Mouse (Mus musculus): Measurements from ENCODE around the gene Fgf2.

The Fgf2 gene

DNA sequence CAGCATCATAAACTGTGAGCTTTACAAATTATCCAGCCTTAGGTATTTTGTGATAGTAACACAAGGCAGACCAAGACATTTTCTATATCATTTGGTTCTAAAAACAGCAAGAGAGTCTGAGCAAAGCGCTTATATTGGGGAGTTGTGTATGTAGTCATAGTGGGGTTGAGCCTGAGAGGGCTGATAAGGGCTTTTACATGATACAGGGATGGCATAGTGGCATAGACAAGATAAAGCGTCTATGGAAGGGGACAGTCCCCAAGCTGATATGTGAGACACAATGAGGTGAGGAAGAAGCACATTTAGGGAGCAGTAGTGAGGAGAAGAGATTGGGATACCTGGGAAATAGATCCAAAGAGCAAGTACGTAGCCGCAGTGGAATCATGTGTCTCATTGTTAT lies 14.1 kb upstream of the Fgf2 start:
- H3K36me3 ChIP-seq (ENCODE audit: control insufficient read depth, insufficient read depth, low read length, poor library complexity, severe bottlenecking) = no peaks in the 10 kb centered on the region
- DNase-seq (ENCODE audit: low read depth, low spot score) = no peak
- no peaks in the 10 kb centered on the region for H3K27me3 ChIP-seq (ENCODE audit: control insufficient read depth, insufficient read depth, low read length, poor library complexity, severe bottlenecking)

DNA sequence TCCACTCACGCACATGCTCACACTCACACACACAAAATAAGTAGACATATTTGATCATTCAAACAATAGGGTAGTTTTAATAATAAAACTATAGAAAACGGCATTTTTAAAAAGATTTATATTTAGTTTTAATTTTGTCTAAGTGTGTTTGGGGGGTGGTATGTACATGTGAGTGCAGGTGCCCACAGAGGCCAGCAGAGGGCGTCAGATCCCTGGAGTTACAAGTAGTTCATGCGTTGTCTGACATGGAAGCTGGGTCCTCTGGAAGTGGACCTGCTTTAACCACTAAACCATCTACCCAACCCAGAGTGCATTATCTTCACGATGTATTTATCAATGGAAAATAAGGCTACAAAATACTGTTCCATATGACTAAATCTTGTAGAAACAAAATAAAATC lies 7.0 kb upstream of the Fgf2 start:
- H3K27me3 ChIP-seq (ENCODE audit: control insufficient read depth, insufficient read depth, low read length, poor library complexity, severe bottlenecking) = no peaks in the 10 kb centered on the region
- DNase-seq (ENCODE audit: low read depth, low spot score) = peak; percentile 22
- H3K36me3 ChIP-seq (ENCODE audit: control insufficient read depth, insufficient read depth, low read length, poor library complexity, severe bottlenecking) = no peaks in the 10 kb centered on the region

DNA sequence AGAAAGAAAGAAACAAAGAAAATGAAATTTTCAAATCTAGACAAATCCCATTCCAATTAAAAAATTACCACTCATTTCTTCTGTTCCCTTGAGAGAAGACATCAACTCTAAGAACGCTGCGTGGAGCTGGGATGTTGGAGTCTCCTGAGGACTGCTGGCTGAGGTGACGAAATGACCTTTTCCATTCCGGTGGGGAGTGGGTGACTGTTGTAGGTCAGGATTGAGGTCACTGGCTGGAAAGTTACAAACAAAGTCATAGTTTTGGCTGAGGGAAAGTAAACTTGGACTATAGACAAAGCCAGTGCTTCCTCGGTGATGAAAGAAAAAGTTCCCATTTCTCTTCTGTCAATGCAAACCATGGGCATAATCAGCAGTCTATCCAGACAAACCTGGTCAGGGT lies 5.3 kb upstream of the Fgf2 start:
- Histone ChIP-seq H3K27me3 (ENCODE audit: control insufficient read depth, insufficient read depth, low read length, poor library complexity, severe bottlenecking) (no peaks in the 10 kb centered on the region), H3K36me3 (ENCODE audit: control insufficient read depth, insufficient read depth, low read length, poor library complexity, severe bottlenecking) (no peaks in the 10 kb centered on the region)
- no peak for DNase-seq (ENCODE audit: low read depth, low spot score)

DNA sequence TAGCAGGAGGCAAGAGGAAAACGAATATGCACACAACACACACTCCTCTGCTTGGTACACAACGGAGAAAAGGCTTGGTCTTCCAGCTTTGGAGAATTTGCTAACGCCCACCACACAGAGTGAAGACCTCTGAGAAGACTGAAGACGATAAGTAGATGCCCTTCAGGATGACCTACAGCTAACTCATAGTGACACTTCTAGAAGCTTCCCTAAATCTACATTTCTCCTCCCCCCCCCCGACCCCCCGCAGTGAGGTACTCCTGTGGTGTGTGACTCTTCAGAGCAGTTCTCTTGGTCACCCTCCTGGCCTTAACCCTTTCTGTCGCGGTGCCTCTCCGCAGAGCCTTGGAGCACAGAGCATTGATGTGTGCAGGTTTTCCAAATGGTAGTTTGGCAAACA lies 475 bp upstream of the Fgf2 start:
- Histone ChIP-seq H3K27me3 (ENCODE audit: control insufficient read depth, insufficient read depth, low read length, poor library complexity, severe bottlenecking) (no peaks in the 10 kb centered on the region; the same call in 1 of the 2 replicates), H3K36me3 (ENCODE audit: control insufficient read depth, insufficient read depth, low read length, poor library complexity, severe bottlenecking) (no peaks in the 10 kb centered on the region)
- DNase-seq (ENCODE audit: low read depth, low spot score) = no peak

DNA sequence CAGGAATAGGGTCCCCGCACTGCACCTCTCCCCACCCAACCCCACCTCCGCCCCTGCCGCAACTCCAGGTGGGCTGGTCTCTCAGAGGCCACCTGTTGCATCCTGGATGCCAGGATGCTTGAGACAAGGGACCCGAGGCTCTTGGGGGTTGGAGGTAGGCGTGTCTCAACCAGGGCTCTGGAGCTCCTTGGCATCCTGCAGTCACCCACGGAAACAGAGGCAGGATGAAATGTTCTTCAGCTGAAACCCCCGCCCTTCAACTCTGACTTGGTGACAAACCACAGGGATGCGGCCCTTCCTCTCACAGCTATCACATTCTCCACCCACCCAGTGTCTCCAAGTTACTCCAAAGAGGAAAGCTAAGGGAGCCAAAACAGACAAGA lies 1.0 kb downstream of the Fgf2 start:
- no peaks in the 10 kb centered on the region; the same call in 1 of the 2 replicates for H3K27me3 ChIP-seq (ENCODE audit: control insufficient read depth, insufficient read depth, low read length, poor library complexity, severe bottlenecking)
- no peak for DNase-seq (ENCODE audit: low read depth, low spot score)
- H3K36me3 ChIP-seq (ENCODE audit: control insufficient read depth, insufficient read depth, low read length, poor library complexity, severe bottlenecking) = no peaks in the 10 kb centered on the region

DNA sequence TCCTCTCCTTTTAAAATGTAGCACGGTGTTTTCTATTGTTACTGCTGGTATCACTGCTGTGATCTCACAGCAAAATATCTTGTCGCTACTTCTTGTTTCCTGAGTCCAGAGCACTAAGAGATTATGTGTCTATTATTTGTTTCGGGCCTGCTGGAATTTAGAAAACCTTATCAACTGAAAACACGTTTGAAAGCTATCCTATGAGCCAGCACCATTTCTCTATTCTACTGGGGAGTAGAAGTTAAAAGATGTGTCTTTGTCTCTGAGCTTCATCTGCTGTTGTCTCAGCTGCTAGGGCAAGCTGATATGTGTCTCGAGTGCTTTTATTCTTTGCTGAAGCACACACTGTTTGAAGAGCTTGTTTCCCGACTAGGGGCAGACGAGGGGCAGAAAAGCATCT lies 2.2 kb downstream of the Fgf2 start:
- DNase-seq (ENCODE audit: low read depth, low spot score) = no peak
- H3K36me3 ChIP-seq (ENCODE audit: control insufficient read depth, insufficient read depth, low read length, poor library complexity, severe bottlenecking) = no peaks in the 10 kb centered on the region
- no peaks in the 10 kb centered on the region; the same call in 1 of the 2 replicates for H3K27me3 ChIP-seq (ENCODE audit: control insufficient read depth, insufficient read depth, low read length, poor library complexity, severe bottlenecking)

DNA sequence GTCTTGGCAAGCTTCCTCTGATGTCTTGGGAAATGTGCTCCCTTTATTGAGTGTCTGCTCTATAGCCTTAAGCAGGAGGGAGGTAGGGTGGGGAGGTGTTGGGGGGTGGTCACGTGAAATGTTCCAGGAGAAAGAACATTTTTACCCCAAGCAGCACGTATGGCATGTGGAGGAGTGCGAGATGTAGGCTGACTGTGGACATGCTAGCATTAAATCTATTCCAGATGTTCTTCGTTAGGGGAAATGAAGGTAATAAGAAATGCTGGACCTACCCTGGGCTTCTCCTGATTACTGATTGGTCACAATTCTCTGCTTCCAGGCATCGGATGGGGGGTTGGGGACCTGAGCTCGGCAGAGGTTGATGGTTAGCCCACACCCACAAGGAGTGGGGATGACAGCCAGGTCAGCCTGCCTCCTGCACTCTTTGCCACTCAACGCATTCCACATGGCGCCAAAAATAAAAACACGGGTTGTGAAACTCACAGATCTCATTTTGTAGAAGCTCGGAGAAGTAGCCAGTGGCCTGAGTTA lies 5.9 kb downstream of the Fgf2 start:
- H3K36me3 ChIP-seq (ENCODE audit: control insufficient read depth, insufficient read depth, low read length, poor library complexity, severe bottlenecking) = no peaks in the 10 kb centered on the region
- DNase-seq (ENCODE audit: low read depth, low spot score) = no peak
- no peaks in the 10 kb centered on the region for H3K27me3 ChIP-seq (ENCODE audit: control insufficient read depth, insufficient read depth, low read length, poor library complexity, severe bottlenecking)

DNA sequence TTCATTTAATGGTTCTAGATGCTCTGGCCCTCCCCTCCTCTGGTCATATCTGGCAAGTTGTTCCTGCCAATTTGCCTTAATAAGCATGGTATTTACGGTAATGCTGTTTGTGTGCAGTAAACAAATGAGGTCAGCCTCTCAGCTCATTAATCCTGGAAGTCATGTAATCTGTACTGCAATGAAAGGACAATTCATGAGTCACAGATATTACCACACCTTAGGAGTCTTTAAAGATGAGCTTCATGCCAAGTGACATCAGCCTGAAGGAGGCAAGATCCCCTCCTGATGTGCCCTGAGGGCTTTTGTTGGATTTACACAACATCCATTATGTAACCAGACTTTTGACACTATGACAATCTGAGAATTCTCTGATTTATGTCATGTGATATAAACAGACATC lies 6.6 kb downstream of the Fgf2 start:
- H3K27me3 ChIP-seq (ENCODE audit: control insufficient read depth, insufficient read depth, low read length, poor library complexity, severe bottlenecking) = no peaks in the 10 kb centered on the region
- DNase-seq (ENCODE audit: low read depth, low spot score) = no peak
- H3K36me3 ChIP-seq (ENCODE audit: control insufficient read depth, insufficient read depth, low read length, poor library complexity, severe bottlenecking) = no peaks in the 10 kb centered on the region

DNA sequence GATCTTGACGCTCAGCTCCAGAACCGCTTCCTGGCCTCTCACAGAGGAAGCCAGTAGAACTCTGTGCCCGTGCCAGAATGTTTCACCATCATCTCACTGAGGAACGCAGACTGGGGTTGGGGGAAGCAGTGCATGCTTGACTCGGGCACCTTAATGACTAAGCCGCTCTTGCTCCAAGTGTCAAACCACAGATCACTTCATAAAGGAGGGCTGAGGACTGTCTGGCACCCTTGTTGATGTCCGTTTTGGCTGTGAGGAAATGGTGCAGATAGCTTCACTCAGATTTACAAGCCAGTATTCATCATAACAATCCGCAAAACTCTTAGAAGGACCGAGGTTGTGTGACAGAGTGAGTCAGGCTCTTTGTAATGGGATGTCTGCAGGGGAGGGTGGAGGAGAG lies 12.6 kb downstream of the Fgf2 start:
- DNase-seq (ENCODE audit: low read depth, low spot score) = no peak
- Histone ChIP-seq H3K27me3 (ENCODE audit: control insufficient read depth, insufficient read depth, low read length, poor library complexity, severe bottlenecking) (no peaks in the 10 kb centered on the region), H3K36me3 (ENCODE audit: control insufficient read depth, insufficient read depth, low read length, poor library complexity, severe bottlenecking) (no peaks in the 10 kb centered on the region)

DNA sequence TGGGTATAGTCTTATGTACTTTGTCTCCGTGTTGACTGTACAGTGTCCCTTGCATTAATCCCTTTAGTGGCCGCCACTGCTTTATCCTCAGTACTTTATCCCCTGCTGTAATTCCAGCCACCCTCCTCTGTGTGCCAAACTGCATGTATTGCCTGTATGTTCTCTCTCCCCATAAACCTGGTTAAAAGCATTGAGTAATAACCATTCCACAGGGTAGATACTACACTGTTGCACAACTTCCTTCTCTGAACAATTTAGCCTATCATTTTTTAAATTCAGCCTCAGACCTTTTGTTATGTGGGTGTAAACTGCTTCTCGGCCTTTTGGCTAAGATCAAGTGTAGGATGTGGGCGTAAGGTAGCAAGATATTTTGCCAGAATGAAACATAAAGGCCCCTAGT lies 17.0 kb downstream of the Fgf2 start:
- Histone ChIP-seq H3K36me3 (ENCODE audit: control insufficient read depth, insufficient read depth, low read length, poor library complexity, severe bottlenecking) (no peaks in the 10 kb centered on the region), H3K27me3 (ENCODE audit: control insufficient read depth, insufficient read depth, low read length, poor library complexity, severe bottlenecking) (no peaks in the 10 kb centered on the region)
- DNase-seq (ENCODE audit: low read depth, low spot score) = no peak

DNA sequence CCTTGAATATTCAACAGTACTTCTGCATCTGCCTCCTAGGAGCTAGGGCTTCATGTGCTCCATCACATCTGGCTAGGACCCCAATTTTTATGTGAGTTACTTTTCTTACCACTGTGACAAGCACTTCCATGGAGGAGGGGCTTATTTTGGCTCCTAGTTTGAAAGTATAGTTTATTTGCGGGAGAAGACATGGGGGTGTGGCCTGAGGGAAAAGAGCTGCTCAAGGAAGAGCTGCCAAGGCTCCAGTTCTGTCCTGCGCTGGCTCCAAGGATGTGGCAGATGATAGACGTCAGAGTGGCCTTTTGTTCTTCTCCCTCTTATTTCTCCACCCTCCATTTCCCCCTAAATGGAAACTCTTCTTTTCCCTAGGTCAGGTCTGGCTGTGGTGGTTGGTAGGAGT lies 17.8 kb downstream of the Fgf2 start:
- H3K27me3 ChIP-seq (ENCODE audit: control insufficient read depth, insufficient read depth, low read length, poor library complexity, severe bottlenecking) = no peaks in the 10 kb centered on the region
- no peak for DNase-seq (ENCODE audit: low read depth, low spot score)
- H3K36me3 ChIP-seq (ENCODE audit: control insufficient read depth, insufficient read depth, low read length, poor library complexity, severe bottlenecking) = no peaks in the 10 kb centered on the region

DNA sequence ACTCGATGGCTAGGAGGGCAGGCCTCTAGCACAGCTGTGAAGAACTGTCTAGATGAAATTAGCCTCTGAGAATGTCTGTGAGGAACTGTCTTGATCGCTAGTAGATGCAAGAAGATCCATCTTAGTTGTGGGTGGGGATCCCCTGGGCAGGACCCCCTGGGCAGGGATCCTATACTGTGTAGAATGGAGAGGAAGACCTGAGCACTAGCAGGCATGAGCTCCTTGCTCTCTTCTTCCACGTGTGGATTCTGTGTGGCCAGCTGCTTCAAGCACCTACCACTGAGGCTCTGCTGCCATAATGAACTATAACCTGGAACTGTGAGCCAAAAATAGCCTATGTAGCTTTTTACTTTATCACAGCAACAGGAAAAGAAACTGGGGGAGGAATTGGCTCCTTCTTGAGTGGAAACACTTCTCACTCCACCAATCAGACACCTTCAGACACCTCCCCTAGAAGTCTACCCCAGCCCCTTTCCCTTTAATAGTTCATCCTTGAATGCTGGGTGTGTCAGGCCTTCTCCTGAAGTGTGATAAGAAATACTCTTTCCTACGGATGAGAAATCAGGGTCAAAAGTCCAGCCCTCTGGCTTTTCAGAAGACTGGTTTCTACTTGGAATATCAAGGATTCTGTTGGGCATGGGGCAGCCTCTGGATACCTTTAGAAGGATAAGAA lies 18.4 kb downstream of the Fgf2 start:
- Histone ChIP-seq H3K27me3 (ENCODE audit: control insufficient read depth, insufficient read depth, low read length, poor library complexity, severe bottlenecking) (no peaks in the 10 kb centered on the region), H3K36me3 (ENCODE audit: control insufficient read depth, insufficient read depth, low read length, poor library complexity, severe bottlenecking) (no peaks in the 10 kb centered on the region)
- no peak for DNase-seq (ENCODE audit: low read depth, low spot score)

DNA sequence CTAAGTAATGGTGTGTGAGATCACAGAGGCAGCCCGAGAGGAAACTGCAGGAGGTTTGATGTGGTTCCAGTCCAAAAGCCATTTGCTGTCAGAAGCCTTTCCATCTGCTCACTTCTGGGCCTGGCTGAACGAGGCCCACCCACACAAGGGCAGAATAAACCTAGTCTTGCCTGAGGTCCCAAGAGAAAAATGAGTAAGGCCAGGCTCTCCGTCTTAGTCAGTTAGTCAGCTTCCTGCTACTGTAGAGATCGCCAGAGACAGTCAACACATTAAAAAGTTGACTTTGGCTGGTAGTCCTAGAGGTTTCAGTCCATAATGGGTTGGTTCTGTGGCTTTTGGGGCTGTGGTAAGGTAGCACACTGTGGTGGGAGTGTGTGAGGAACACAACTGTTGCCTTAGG lies 22.3 kb downstream of the Fgf2 start:
- Histone ChIP-seq H3K27me3 (ENCODE audit: control insufficient read depth, insufficient read depth, low read length, poor library complexity, severe bottlenecking) (no peaks in the 10 kb centered on the region), H3K36me3 (ENCODE audit: control insufficient read depth, insufficient read depth, low read length, poor library complexity, severe bottlenecking) (no peaks in the 10 kb centered on the region)
- DNase-seq (ENCODE audit: low read depth, low spot score) = no peak

DNA sequence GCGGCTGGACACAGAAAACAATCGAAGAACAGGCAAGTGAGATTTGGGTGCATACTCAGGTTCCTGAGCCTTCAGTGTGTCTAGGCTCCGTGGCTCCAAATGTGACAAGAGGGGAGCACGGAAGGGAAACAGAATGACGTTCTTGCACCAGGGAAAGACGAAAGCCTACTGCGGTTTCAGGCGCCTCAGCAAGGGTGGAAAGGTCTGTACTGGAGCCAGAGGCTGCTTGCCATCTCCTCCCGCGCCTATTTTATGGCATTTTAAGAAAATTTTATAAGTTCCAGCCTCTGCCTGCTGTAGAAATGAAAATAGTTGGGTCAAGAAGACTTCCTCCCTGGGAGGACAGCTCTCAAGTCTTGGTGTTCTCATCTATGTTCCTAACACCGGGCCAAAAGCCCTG lies 25.6 kb downstream of the Fgf2 start:
- no peaks in the 10 kb centered on the region for H3K27me3 ChIP-seq (ENCODE audit: control insufficient read depth, insufficient read depth, low read length, poor library complexity, severe bottlenecking)
- DNase-seq (ENCODE audit: low read depth, low spot score) = no peak
- no peaks in the 10 kb centered on the region for H3K36me3 ChIP-seq (ENCODE audit: control insufficient read depth, insufficient read depth, low read length, poor library complexity, severe bottlenecking)

DNA sequence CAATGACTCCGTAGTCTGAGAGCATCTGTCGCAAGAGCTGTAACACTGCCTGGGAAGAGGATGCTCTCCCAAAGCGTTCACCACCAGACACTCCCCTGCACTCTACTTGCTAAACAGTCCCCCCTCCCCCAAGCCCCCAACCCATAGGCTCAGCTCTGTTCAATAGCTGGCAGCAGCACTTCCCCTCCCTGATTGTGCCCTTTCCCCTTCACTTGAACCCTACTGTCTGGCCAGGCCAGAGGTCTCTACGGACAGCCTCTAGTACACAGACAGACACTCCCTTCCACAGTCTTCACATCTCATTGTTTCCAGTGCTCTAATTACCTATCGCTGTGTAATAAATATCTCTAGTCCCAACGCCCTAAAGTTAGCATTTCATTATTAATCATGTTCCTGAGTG lies 29.8 kb downstream of the Fgf2 start:
- Histone ChIP-seq H3K36me3 (ENCODE audit: control insufficient read depth, insufficient read depth, low read length, poor library complexity, severe bottlenecking) (no peaks in the 10 kb centered on the region), H3K27me3 (ENCODE audit: control insufficient read depth, insufficient read depth, low read length, poor library complexity, severe bottlenecking) (no peaks in the 10 kb centered on the region)
- no peak for DNase-seq (ENCODE audit: low read depth, low spot score)

DNA sequence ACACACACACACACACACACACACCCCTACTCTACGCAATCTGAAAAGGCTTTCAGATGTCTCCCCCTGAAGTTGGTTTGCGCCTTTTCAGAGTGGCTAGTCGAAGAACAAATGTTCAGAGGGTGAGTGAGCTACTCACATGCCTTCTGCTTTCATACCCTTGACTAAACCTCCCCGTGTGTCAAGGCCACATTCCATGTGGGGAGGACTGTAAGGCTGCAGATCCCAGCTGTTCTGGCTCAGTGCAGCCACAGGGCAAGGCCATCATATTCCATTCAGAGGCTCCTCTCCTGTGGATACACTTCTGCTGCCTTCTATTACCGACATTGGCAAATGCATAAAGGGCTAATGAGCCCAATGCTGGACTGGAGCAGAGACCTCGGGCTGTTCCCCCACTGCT lies 30.3 kb downstream of the Fgf2 start:
- H3K27me3 ChIP-seq (ENCODE audit: control insufficient read depth, insufficient read depth, low read length, poor library complexity, severe bottlenecking) = no peaks in the 10 kb centered on the region
- DNase-seq (ENCODE audit: low read depth, low spot score) = no peak
- no peaks in the 10 kb centered on the region for H3K36me3 ChIP-seq (ENCODE audit: control insufficient read depth, insufficient read depth, low read length, poor library complexity, severe bottlenecking)

All from splenic B cell, adult 2 months (primary cell).